Comparison of ENCODE assay signal across 19 mouse cellular contexts in the genomic region with DNA sequence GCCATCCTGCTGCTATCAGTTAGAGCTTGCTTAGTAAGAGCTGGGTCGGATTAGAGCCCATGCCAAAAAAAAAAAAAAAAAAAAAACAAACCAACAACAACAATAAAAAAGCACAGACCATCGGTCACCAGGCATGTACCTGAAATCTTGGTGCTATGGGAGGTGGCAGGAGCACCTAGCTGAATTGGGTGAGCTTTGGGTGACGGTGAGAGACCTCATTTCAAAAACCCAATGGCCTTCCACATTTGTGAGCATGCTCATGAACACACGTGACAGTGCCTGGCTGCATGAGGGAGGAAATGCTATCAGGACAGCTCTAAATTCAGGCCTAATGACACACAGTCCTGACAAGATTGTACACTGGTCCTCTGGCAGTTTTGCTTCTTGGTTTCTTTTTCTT. TPM values are rescaled to one million over a fixed set of nuclear protein-coding genes. Genes with fewer than 3 reads are reported as not detected.
DNase-seq lines count a peak whose midpoint lies in the region; ATAC-seq and TF ChIP-seq lines count a peak whose summit lies in the region.
"Had no signal": no experiment of that assay in that cellular context is flagged by ENCODE, and none has a peak within 500 bp of the region (broad histone marks: within the 10 kb centered on the region; RNA-seq: fewer than 3 reads in every experiment).

No protein-coding gene starts in this region.

- no peak for TF ChIP-seq CTCF in midbrain, postnatal 0 days (IDR thresholded peaks at IDR 0.05)
- no peak for TF ChIP-seq CTCF in bone marrow, adult 2 months (IDR thresholded peaks at IDR 0.05; ENCODE audit: control insufficient read depth, insufficient read depth, low read length)

- intact Hi-C loops in gastrocnemius, postnatal 36 days (cut with DNase I): loop anchor here (5.0 to 10.0 kb wide), 2 partner anchors 34 to 397 kb away; no protein-coding TSS in a partner anchor

- no peaks in the 10 kb centered on the region for H3K9me3 ChIP-seq in kidney, embryonic 15.5 days (replicated peaks)
- H3K9me3 ChIP-seq in midbrain, embryonic 11.5 days (ENCODE audit: control insufficient read depth, low read length): no peaks in the 10 kb centered on the region
- no peaks in the 10 kb centered on the region for H3K9me3 ChIP-seq in midbrain, postnatal 0 days (ENCODE audit: low read length)
- H3K9me3 ChIP-seq in intestine, embryonic 16.5 days (ENCODE audit: control insufficient read depth, low read length): no peaks in the 10 kb centered on the region
- H3K9me3 ChIP-seq: embryonic facial prominence, embryonic 12.5 days; forebrain, embryonic 15.5 days; heart, embryonic 15.5 days; hindbrain, embryonic 10.5 days had no signal

- WGBS in kidney, embryonic 15.5 days: 82% methylated on average over 4 of the region's 4 CpGs
- WGBS in midbrain, embryonic 11.5 days: 80% methylated on average over 4 of the region's 4 CpGs
- 83% methylated on average over 4 of the region's 4 CpGs for WGBS in midbrain, postnatal 0 days
- WGBS in bone marrow, adult 2 months: 42% methylated on average over 4 of the region's 4 CpGs
- WGBS in intestine, embryonic 16.5 days: 79% methylated on average over 4 of the region's 4 CpGs

- no peak overlapping the region for H3K4me2 ChIP-seq in kidney, embryonic 15.5 days
- H3K4me2 ChIP-seq in midbrain, embryonic 11.5 days: no peak overlapping the region
- H3K4me2 ChIP-seq in midbrain, postnatal 0 days (ENCODE audit: low read depth, low read length, poor library complexity, severe bottlenecking): no peak overlapping the region
- H3K4me2 ChIP-seq in intestine, embryonic 16.5 days (ENCODE audit: low read depth, low read length): no peak overlapping the region
- H3K4me2 ChIP-seq: embryonic facial prominence, embryonic 12.5 days; forebrain, embryonic 15.5 days; heart, embryonic 11.5 days; heart, embryonic 15.5 days; hindbrain, embryonic 14.5 days had no signal

- DNase-seq in kidney, adult 18-20 months: no peak
- peak; percentile 72 for DNase-seq in midbrain, embryonic 11.5 days (ENCODE audit: low spot score, missing footprints)
- DNase-seq in midbrain, postnatal 0 days (ENCODE audit: low spot score): no peak
- no peak for DNase-seq in gastrocnemius, postnatal 36 days
- DNase-seq: adrenal gland, postnatal 10 days; cerebellum, adult 11-12 months; cerebellum, adult 9-10 months; cerebellum, postnatal 25 days; heart, adult 2 months had no signal

- peaks cover 41% of the 10 kb centered on the region for H3K36me3 ChIP-seq in kidney, embryonic 15.5 days
- H3K36me3 ChIP-seq in midbrain, embryonic 11.5 days (ENCODE audit: control insufficient read depth, insufficient read depth, low read length): peaks cover 27% of the 10 kb centered on the region
- H3K36me3 ChIP-seq in midbrain, postnatal 0 days (ENCODE audit: insufficient read depth, low read length): peaks cover 36% of the 10 kb centered on the region
- peaks cover 18% of the 10 kb centered on the region for H3K36me3 ChIP-seq in intestine, embryonic 16.5 days (ENCODE audit: control insufficient read depth, insufficient read depth, low read length)

- H3K9ac ChIP-seq in kidney, embryonic 15.5 days: no peak overlapping the region
- no peak overlapping the region for H3K9ac ChIP-seq in midbrain, embryonic 11.5 days (ENCODE audit: low read length)
- H3K9ac ChIP-seq in midbrain, postnatal 0 days (replicated peaks; ENCODE audit: low read length, poor library complexity, severe bottlenecking): no peak overlapping the region
- no peak overlapping the region for H3K9ac ChIP-seq in intestine, embryonic 16.5 days (ENCODE audit: low read depth, low read length)
- H3K9ac ChIP-seq: embryonic facial prominence, embryonic 12.5 days; forebrain, embryonic 15.5 days; heart, embryonic 15.5 days; hindbrain, embryonic 14.5 days had no signal

- no peak for TF ChIP-seq POLR2A in bone marrow, adult 2 months (IDR thresholded peaks at IDR 0.05; ENCODE audit: borderline replicate concordance, control insufficient read depth, low read depth, low read length)

- no peak overlapping the region for H3K4me3 ChIP-seq in kidney, embryonic 15.5 days (replicated peaks)
- no peak overlapping the region for H3K4me3 ChIP-seq in midbrain, embryonic 11.5 days (ENCODE audit: low read depth, low read length)
- H3K4me3 ChIP-seq in midbrain, postnatal 0 days (ENCODE audit: low read depth, low read length): no peak overlapping the region
- H3K4me3 ChIP-seq in bone marrow, adult 2 months (replicated peaks; ENCODE audit: control insufficient read depth, low read depth, low read length): no peak overlapping the region
- H3K4me3 ChIP-seq in intestine, embryonic 16.5 days (ENCODE audit: low read length): no peak overlapping the region
- H3K4me3 ChIP-seq: embryonic facial prominence, embryonic 12.5 days; forebrain, embryonic 15.5 days; heart, adult 2 months; heart, embryonic 15.5 days; hindbrain, embryonic 10.5 days had no signal

- ATAC-seq in kidney, embryonic 15.5 days (replicated peaks; ENCODE audit: low FRiP score): no peak
- ATAC-seq in midbrain, embryonic 11.5 days (ENCODE audit: low FRiP score): no peak
- no peak for ATAC-seq in midbrain, postnatal 0 days (ENCODE audit: low FRiP score)
- no peak for ATAC-seq in intestine, embryonic 16.5 days
- ATAC-seq: forebrain, embryonic 15.5 days had no signal

- 0 out of 2 replicates have a peak overlapping the region, but pooled peaks have one; percentile 37 for H3K27ac ChIP-seq in kidney, embryonic 15.5 days
- H3K27ac ChIP-seq in midbrain, embryonic 11.5 days (ENCODE audit: low read depth, low read length): no peak overlapping the region
- H3K27ac ChIP-seq in midbrain, postnatal 0 days (ENCODE audit: low read depth, low read length): no peak overlapping the region
- peak overlapping the region; percentile 86 for H3K27ac ChIP-seq in bone marrow, adult 2 months (ENCODE audit: control insufficient read depth, insufficient read depth, low read depth, low read length, poor library complexity)
- H3K27ac ChIP-seq in intestine, embryonic 16.5 days (ENCODE audit: low read length): no peak overlapping the region
- H3K27ac ChIP-seq: embryonic facial prominence, embryonic 12.5 days; forebrain, embryonic 15.5 days; heart, adult 2 months; heart, embryonic 15.5 days; hindbrain, embryonic 10.5 days; hindbrain, embryonic 14.5 days had no signal

- H3K27me3 ChIP-seq in kidney, embryonic 15.5 days: no peaks in the 10 kb centered on the region
- no peaks in the 10 kb centered on the region for H3K27me3 ChIP-seq in midbrain, embryonic 11.5 days (ENCODE audit: control insufficient read depth, insufficient read depth, low read length)
- no peaks in the 10 kb centered on the region for H3K27me3 ChIP-seq in midbrain, postnatal 0 days (ENCODE audit: insufficient read depth, low read length)
- H3K27me3 ChIP-seq in intestine, embryonic 16.5 days (replicated peaks; ENCODE audit: control insufficient read depth, insufficient read depth, low read length): no peaks in the 10 kb centered on the region
- H3K27me3 ChIP-seq: CH12.LX; embryonic facial prominence, embryonic 12.5 days; forebrain, embryonic 15.5 days; heart, embryonic 15.5 days had no signal

- peaks cover 31% of the 10 kb centered on the region for H3K4me1 ChIP-seq in kidney, embryonic 15.5 days
- H3K4me1 ChIP-seq in midbrain, embryonic 11.5 days (ENCODE audit: control insufficient read depth, insufficient read depth, low read length): peaks cover 3% of the 10 kb centered on the region; the same call in 1 of the 2 replicates
- H3K4me1 ChIP-seq in midbrain, postnatal 0 days (ENCODE audit: insufficient read depth, low read length): no peaks in the 10 kb centered on the region
- H3K4me1 ChIP-seq in bone marrow, adult 2 months (ENCODE audit: control insufficient read depth, insufficient read depth, low read length): peaks cover 5% of the 10 kb centered on the region; the same call in 1 of the 2 replicates
- H3K4me1 ChIP-seq in intestine, embryonic 16.5 days (ENCODE audit: control insufficient read depth, insufficient read depth, low read length): peaks cover 3% of the 10 kb centered on the region; the same call in 1 of the 2 replicates
- H3K4me1 ChIP-seq: embryonic facial prominence, embryonic 12.5 days had no signal

RNA-seq across cellular contexts. Expression of a gene that starts 10.7 kb away (rescaled TPM):
- 36.0 and 40.6 TPM in 2 replicates for polyA plus RNA-seq in kidney, embryonic 15.5 days (2015; fragmentation: Nextera tagmentation; extraction: Ambion mirVana)
- polyA plus RNA-seq in midbrain, embryonic 11.5 days (2014; fragmentation: Nextera tagmentation; extraction: Ambion mirVana): 52.6 and 53.1 TPM in 2 replicates
- 3.1 and 3.7 TPM in 2 replicates for total RNA-seq in midbrain, postnatal 0 days (2014; rRNA removed)
- 17.4 and 21.2 TPM in 2 replicates for polyA plus RNA-seq in midbrain, postnatal 0 days (2015; fragmentation: Nextera tagmentation; extraction: Ambion mirVana)
- polyA plus RNA-seq in bone marrow, adult 2 months (2011; ENCODE audit: insufficient read depth, insufficient read length, low replicate concordance, missing spikeins): 37.7 and 47.8 TPM in 2 replicates
- total RNA-seq in gastrocnemius, postnatal 36 days (2021): 1 to 10 TPM; 5.0 to 6.1 TPM
- polyA plus RNA-seq in intestine, embryonic 16.5 days (2015; fragmentation: Nextera tagmentation; extraction: Ambion mirVana): 16.8 and 20.4 TPM in 2 replicates

RNA-seq across cellular contexts. Expression of a gene that starts 18.5 kb away (rescaled TPM):
- 124 and 129 TPM in 2 replicates for polyA plus RNA-seq in kidney, embryonic 15.5 days (2015; fragmentation: Nextera tagmentation; extraction: Ambion mirVana)
- polyA plus RNA-seq in midbrain, embryonic 11.5 days (2014; fragmentation: Nextera tagmentation; extraction: Ambion mirVana): 47.4 and 50.7 TPM in 2 replicates
- 33.0 and 41.9 TPM in 2 replicates for total RNA-seq in midbrain, postnatal 0 days (2014; rRNA removed)
- 92.5 and 102 TPM in 2 replicates for polyA plus RNA-seq in midbrain, postnatal 0 days (2015; fragmentation: Nextera tagmentation; extraction: Ambion mirVana)
- 68.6 and 170 TPM in 2 replicates for polyA plus RNA-seq in bone marrow, adult 2 months (2011; ENCODE audit: insufficient read depth, insufficient read length, low replicate concordance, missing spikeins)
- 10 to 100 TPM; 14.6 to 14.8 TPM for total RNA-seq in gastrocnemius, postnatal 36 days (2021)
- 250 and 255 TPM in 2 replicates for polyA plus RNA-seq in intestine, embryonic 16.5 days (2015; fragmentation: Nextera tagmentation; extraction: Ambion mirVana)

RNA-seq across cellular contexts. Expression of a gene that starts 21.5 kb away (rescaled TPM):
- 0.32 TPM in 1 of 2 replicates, not detected in the other for polyA plus RNA-seq in kidney, embryonic 15.5 days (2015; fragmentation: Nextera tagmentation; extraction: Ambion mirVana)
- polyA plus RNA-seq in midbrain, embryonic 11.5 days (2014; fragmentation: Nextera tagmentation; extraction: Ambion mirVana): 0.51 and 0.63 TPM in 2 replicates
- 1.5 TPM in 1 of 2 replicates, not detected in the other for total RNA-seq in midbrain, postnatal 0 days (2014; rRNA removed)
- polyA plus RNA-seq in midbrain, postnatal 0 days (2015; fragmentation: Nextera tagmentation; extraction: Ambion mirVana): 1.1 and 1.2 TPM in 2 replicates
- polyA plus RNA-seq in bone marrow, adult 2 months (2011; ENCODE audit: insufficient read depth, insufficient read length, low replicate concordance, missing spikeins): 1.5 TPM in 1 of 2 replicates, not detected in the other
- not detected for total RNA-seq in gastrocnemius, postnatal 36 days (2021)
- 0.48 TPM in 1 of 2 replicates, not detected in the other for polyA plus RNA-seq in intestine, embryonic 16.5 days (2015; fragmentation: Nextera tagmentation; extraction: Ambion mirVana)
- polyA plus RNA-seq: embryonic facial prominence, embryonic 12.5 days; heart, adult 2 months had no signal

RNA-seq across cellular contexts. Expression of a gene that starts 44.1 kb away (rescaled TPM):
- polyA plus RNA-seq in kidney, embryonic 15.5 days (2015; fragmentation: Nextera tagmentation; extraction: Ambion mirVana): 33.2 and 36.2 TPM in 2 replicates
- 24.9 and 25.3 TPM in 2 replicates for polyA plus RNA-seq in midbrain, embryonic 11.5 days (2014; fragmentation: Nextera tagmentation; extraction: Ambion mirVana)
- 10.5 and 14.6 TPM in 2 replicates for total RNA-seq in midbrain, postnatal 0 days (2014; rRNA removed)
- 21.6 and 23.3 TPM in 2 replicates for polyA plus RNA-seq in midbrain, postnatal 0 days (2015; fragmentation: Nextera tagmentation; extraction: Ambion mirVana)
- polyA plus RNA-seq in bone marrow, adult 2 months (2011; ENCODE audit: insufficient read depth, insufficient read length, low replicate concordance, missing spikeins): 5.5 and 12.4 TPM in 2 replicates
- total RNA-seq in gastrocnemius, postnatal 36 days (2021): 10 to 100 TPM; 57.5 to 65.1 TPM
- polyA plus RNA-seq in intestine, embryonic 16.5 days (2015; fragmentation: Nextera tagmentation; extraction: Ambion mirVana): 50.5 and 52.2 TPM in 2 replicates

RNA-seq across cellular contexts. Expression of a gene that starts 48.4 kb away (rescaled TPM):
- polyA plus RNA-seq in kidney, embryonic 15.5 days (2015; fragmentation: Nextera tagmentation; extraction: Ambion mirVana): 52.3 and 61.1 TPM in 2 replicates
- polyA plus RNA-seq in midbrain, embryonic 11.5 days (2014; fragmentation: Nextera tagmentation; extraction: Ambion mirVana): 31.3 and 35.9 TPM in 2 replicates
- total RNA-seq in midbrain, postnatal 0 days (2014; rRNA removed): 74.0 and 75.5 TPM in 2 replicates
- 62.5 and 67.2 TPM in 2 replicates for polyA plus RNA-seq in midbrain, postnatal 0 days (2015; fragmentation: Nextera tagmentation; extraction: Ambion mirVana)
- polyA plus RNA-seq in bone marrow, adult 2 months (2011; ENCODE audit: insufficient read depth, insufficient read length, low replicate concordance, missing spikeins): 5.6 and 12.4 TPM in 2 replicates
- 10 to 100 TPM; 18.6 to 20.2 TPM for total RNA-seq in gastrocnemius, postnatal 36 days (2021)
- polyA plus RNA-seq in intestine, embryonic 16.5 days (2015; fragmentation: Nextera tagmentation; extraction: Ambion mirVana): 63.3 and 64.3 TPM in 2 replicates

Comparison
In these comparisons a context has a peak if more than half of its experiments do, and no peak if none do; other contexts are left out.
1. H3K27ac ChIP-seq: peak in kidney, embryonic 15.5 days (single experiment) and bone marrow, adult 2 months (single experiment); none in midbrain, embryonic 11.5 days (single experiment), midbrain, postnatal 0 days (single experiment) and intestine, embryonic 16.5 days (single experiment).